Comparison of ENCODE assay signal across 28 mouse cellular contexts in genomic region chr11:98569461-98569860, GRCm38 (mm10). TPM values are rescaled to one million over a fixed set of nuclear protein-coding genes. Genes with fewer than 3 reads are reported as not detected.
DNase-seq lines count a peak whose midpoint lies in the region; ATAC-seq and TF ChIP-seq lines count a peak whose summit lies in the region.
"Had no signal": no experiment of that assay in that cellular context is flagged by ENCODE, and none has a peak within 500 bp of the region (broad histone marks: within the 10 kb centered on the region; RNA-seq: fewer than 3 reads in every experiment).

No protein-coding gene starts in this region.

- ATAC-seq in hindbrain, embryonic 14.5 days (ENCODE audit: low FRiP score): no peak
- ATAC-seq: CD4-positive, CD25-positive, alpha-beta regulatory T cell, adult 4 months; forebrain, embryonic 13.5 days; forebrain, embryonic 15.5 days; forebrain, postnatal 0 days had no signal

- H3K36me3 ChIP-seq in ES-E14 (ENCODE audit: control insufficient read depth, insufficient read depth, low read length, poor library complexity, severe bottlenecking): no peaks in the 10 kb centered on the region
- H3K36me3 ChIP-seq in hindbrain, embryonic 14.5 days (replicated peaks; ENCODE audit: control insufficient read depth, insufficient read depth): no peaks in the 10 kb centered on the region
- H3K36me3 ChIP-seq: embryonic facial prominence, embryonic 10.5 days; embryonic facial prominence, embryonic 12.5 days; forebrain, embryonic 15.5 days had no signal

- in situ Hi-C loops in ES-E14 (cut with MboI; ENCODE audit: low sequenced_read_pairs in 2 of 2, unreplicated experiment in 2 of 2): no loop called here

- H3K9ac ChIP-seq in ES-E14 (ENCODE audit: insufficient read depth, low read depth, low read length, poor library complexity, severe bottlenecking): no peak overlapping the region
- no peak overlapping the region for H3K9ac ChIP-seq in hindbrain, embryonic 14.5 days
- H3K9ac ChIP-seq: embryonic facial prominence, embryonic 12.5 days; forebrain, embryonic 13.5 days; forebrain, embryonic 15.5 days; forebrain, postnatal 0 days had no signal

- H3K9me3 ChIP-seq in ES-E14 (ENCODE audit: control insufficient read depth, insufficient read depth, low read depth, low read length): no peaks in the 10 kb centered on the region
- no peaks in the 10 kb centered on the region for H3K9me3 ChIP-seq in hindbrain, embryonic 14.5 days (ENCODE audit: control insufficient read depth, low read length)
- H3K9me3 ChIP-seq: embryonic facial prominence, embryonic 10.5 days; embryonic facial prominence, embryonic 12.5 days; forebrain, embryonic 13.5 days; forebrain, embryonic 15.5 days had no signal

- 77% methylated on average over 6 of the region's 6 CpGs for WGBS in hindbrain, embryonic 14.5 days

- intact Hi-C loops in heart, postnatal 14 days (cut with DNase I): no loop called here

- peak overlapping the region; percentile 44 to 47 for H3K4me3 ChIP-seq in ES-E14 (ENCODE audit: insufficient read depth in 1 of 2, low read depth in 1 of 2, low read length in 2 of 2, poor library complexity in 1 of 2, severe bottlenecking in 1 of 2)
- no peak overlapping the region for H3K4me3 ChIP-seq in hindbrain, embryonic 14.5 days (replicated peaks; ENCODE audit: low read length)
- H3K4me3 ChIP-seq: embryonic facial prominence, embryonic 10.5 days; embryonic facial prominence, embryonic 12.5 days; forebrain, embryonic 13.5 days; forebrain, embryonic 15.5 days had no signal

- H3K4me1 ChIP-seq in ES-E14 (ENCODE audit: control insufficient read depth in 2 of 2, insufficient read depth in 2 of 2, low read length in 2 of 2, poor library complexity in 1 of 2): peaks cover 0 to 5% of the 10 kb centered on the region in 2 experiments; a peak in 1 of 4 replicates
- no peaks in the 10 kb centered on the region for H3K4me1 ChIP-seq in hindbrain, embryonic 14.5 days (replicated peaks; ENCODE audit: control insufficient read depth, insufficient read depth, low read length)
- H3K4me1 ChIP-seq: embryonic facial prominence, embryonic 12.5 days; forebrain, embryonic 13.5 days; forebrain, embryonic 15.5 days had no signal

- H3K27me3 ChIP-seq in hindbrain, embryonic 14.5 days (ENCODE audit: control insufficient read depth, insufficient read depth, low read length): no peaks in the 10 kb centered on the region
- H3K27me3 ChIP-seq: CH12.LX; embryonic facial prominence, embryonic 12.5 days; forebrain, embryonic 15.5 days had no signal

- no peak overlapping the region for H3K4me2 ChIP-seq in hindbrain, embryonic 14.5 days (replicated peaks)
- H3K4me2 ChIP-seq: embryonic facial prominence, embryonic 12.5 days; forebrain, embryonic 13.5 days; forebrain, embryonic 15.5 days had no signal

- DNase-seq in heart, adult 11 months: peak; percentile 2
- no peak for DNase-seq in heart, postnatal 14 days
- DNase-seq in ES-E14 (ENCODE audit: low read depth, low spot score) (no peak), ZHBTc4 (ENCODE audit: low read depth, low spot score) (peak; percentile 80)
- no peak for DNase-seq in hindbrain, embryonic 14.5 days (ENCODE audit: low spot score)
- no peak for DNase-seq in thymus, postnatal 14 days
- DNase-seq: adrenal gland, adult 2 months; adrenal gland, postnatal 10 days; adrenal gland, postnatal 25 days; B cell, adult 2 months; cerebellum, adult 11 months; cerebellum, adult 2 months; cerebellum, adult 9-10 months; cerebellum, postnatal 10 days; cerebellum, postnatal 25 days; forebrain, postnatal 0 days had no signal

- no peak overlapping the region for H3K27ac ChIP-seq in ES-E14 (ENCODE audit: insufficient read depth, low read depth, low read length, poor library complexity, severe bottlenecking)
- H3K27ac ChIP-seq in hindbrain, embryonic 14.5 days: no peak overlapping the region
- H3K27ac ChIP-seq: embryonic facial prominence, embryonic 10.5 days; embryonic facial prominence, embryonic 12.5 days; forebrain, embryonic 13.5 days; forebrain, embryonic 15.5 days had no signal

TF ChIP-seq in ES-E14, 5 proteins besides CTCF, POLR2A, EP300 and RAD21:
- no peak for TF ChIP-seq ZNF384 (IDR thresholded peaks at IDR 0.05; ENCODE audit: low read depth, low read length)
- TF ChIP-seq ZC3H11A (IDR thresholded peaks at IDR 0.05; ENCODE audit: borderline replicate concordance, low read depth, low read length): no peak
- no peak for TF ChIP-seq CHD2 (IDR thresholded peaks at IDR 0.05; ENCODE audit: low read depth, low read length)
- no peak for TF ChIP-seq MAFK (IDR thresholded peaks at IDR 0.05; ENCODE audit: insufficient read depth, low read depth, low read length)
- no peak for TF ChIP-seq HCFC1 (IDR thresholded peaks at IDR 0.05; ENCODE audit: borderline replicate concordance, insufficient read depth, low read length)

RNA-seq across cellular contexts. Expression of gene Ormdl3, which starts 17.7 kb away (rescaled TPM):
- total RNA-seq in heart, postnatal 14 days (2021): 10 to 100 TPM; 35.0 to 37.1 TPM
- 45.4 and 55.3 TPM in 2 replicates for total RNA-seq in ES-E14 (2012; rRNA removed)
- polyA plus RNA-seq in hindbrain, embryonic 14.5 days (2014; fragmentation: Nextera tagmentation; extraction: Ambion mirVana): 14.9 and 17.3 TPM in 2 replicates

RNA-seq across cellular contexts. Expression of gene Zpbp2, which starts 18.6 kb away (rescaled TPM):
- not detected for total RNA-seq in heart, postnatal 14 days (2021)
- 0.22 and 0.63 TPM in 2 replicates for total RNA-seq in ES-E14 (2012; rRNA removed)
- polyA plus RNA-seq in hindbrain, embryonic 14.5 days (2014; fragmentation: Nextera tagmentation; extraction: Ambion mirVana): not detected in 2 replicates
- total RNA-seq: forebrain, postnatal 0 days had no signal
- polyA plus RNA-seq: embryonic facial prominence, embryonic 12.5 days; embryonic facial prominence, embryonic 14.5 days; forebrain, embryonic 13.5 days; forebrain, postnatal 0 days had no signal

RNA-seq across cellular contexts. Expression of gene Ikzf3, which starts 23.6 kb away (rescaled TPM):
- 1 to 10 TPM in 1 of 2 experiments, under 1 TPM in 1; 0.81 to 5.4 TPM for total RNA-seq in heart, postnatal 14 days (2021)
- total RNA-seq in ES-E14 (2012; rRNA removed): 0.16 and 0.58 TPM in 2 replicates
- polyA plus RNA-seq in hindbrain, embryonic 14.5 days (2014; fragmentation: Nextera tagmentation; extraction: Ambion mirVana): 0.24 and 0.33 TPM in 2 replicates
- polyA plus RNA-seq: forebrain, embryonic 13.5 days had no signal

RNA-seq across cellular contexts. Expression of gene Lrrc3c, which starts 28.6 kb away (rescaled TPM):
- not detected for total RNA-seq in heart, postnatal 14 days (2021)
- total RNA-seq in ES-E14 (2012; rRNA removed): not detected in 2 replicates
- polyA plus RNA-seq in hindbrain, embryonic 14.5 days (2014; fragmentation: Nextera tagmentation; extraction: Ambion mirVana): not detected in 2 replicates
- total RNA-seq: adrenal gland, adult 2 months; adrenal gland, postnatal 10 days; adrenal gland, postnatal 25 days; adrenal gland, postnatal 4 days; CH12.LX; forebrain, postnatal 0 days; MEL had no signal
- polyA plus RNA-seq: adrenal gland, adult 2 months; brain, embryonic 14.5 days; CD4-positive, CD25-positive, alpha-beta regulatory T cell, adult 4 months; cerebellum, adult 2 months; cortical plate, adult 2 months; embryonic facial prominence, embryonic 10.5 days; embryonic facial prominence, embryonic 12.5 days; embryonic facial prominence, embryonic 14.5 days; forebrain, embryonic 11.5 days; forebrain, embryonic 13.5 days; forebrain, embryonic 15.5 days; forebrain, postnatal 0 days had no signal

RNA-seq across cellular contexts. Expression of gene Gm12355, which starts 56.0 kb away (rescaled TPM):
- total RNA-seq in heart, postnatal 14 days (2021): 10 to 100 TPM in 1 of 2 experiments, 1 to 10 TPM in 1; 8.8 to 12.9 TPM
- 2.2 and 2.9 TPM in 2 replicates for total RNA-seq in ES-E14 (2012; rRNA removed)
- 0.20 and 0.80 TPM in 2 replicates for polyA plus RNA-seq in hindbrain, embryonic 14.5 days (2014; fragmentation: Nextera tagmentation; extraction: Ambion mirVana)
- polyA plus RNA-seq: adrenal gland, adult 2 months had no signal

Comparison
In these comparisons a context has a peak if more than half of its experiments do, and no peak if none do; other contexts are left out.
1. DNase-seq: peak in heart, adult 11 months (single experiment) and ZHBTc4 (single experiment); none in heart, postnatal 14 days (0 of 2), ES-E14 (single experiment), hindbrain, embryonic 14.5 days (single experiment) and thymus, postnatal 14 days (single experiment).